Mouse (Mus musculus) kidney, postnatal 14 days (tissue): ENCODE data around the gene Acta2.
"Not testable (repeated sequence)": the region's sequence is repeated elsewhere in the genome, so short reads cannot be mapped to it uniquely, and the experiment has no call there.

ENCODE experiments used
- DNase-seq: peaks from one replicate; pipeline ENCODE4 v3.0.0; 2022; ENCODE audit warnings: mixed read lengths

The Acta2 gene

GRCm38 (mm10) chr19:34217761-34218160, 37.6 kb downstream of the Acta2 start:
- DNase-seq = no peak

- no peak for DNase-seq
Observed at GRCm38 (mm10) chr19:34216956-34217355, 38.4 kb downstream of the Acta2 start.

DNA sequence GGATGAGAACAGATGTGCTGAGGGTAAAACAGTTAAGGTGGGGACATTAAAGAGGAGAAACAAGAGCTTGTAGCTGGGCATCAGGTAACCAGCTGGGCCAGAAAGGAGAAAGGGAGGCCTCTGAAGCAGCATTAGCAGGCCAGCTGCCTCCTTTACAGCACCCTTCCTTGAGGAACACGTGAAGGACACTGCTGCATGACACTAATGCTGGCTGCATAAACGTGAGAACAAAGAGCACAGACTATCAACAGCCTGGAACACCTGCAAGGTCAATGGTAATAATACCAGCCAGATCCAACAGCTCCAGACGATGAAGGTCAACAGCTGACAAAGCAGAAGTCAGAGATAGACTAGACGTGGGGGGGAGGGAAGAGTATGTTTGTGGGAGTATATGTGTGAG, 41.3 kb downstream of the Acta2 start:
- DNase-seq = no peak

- no peak for DNase-seq
Observed at GRCm38 (mm10) chr19:34213251-34213645, 42.1 kb downstream of the Acta2 start.

DNA sequence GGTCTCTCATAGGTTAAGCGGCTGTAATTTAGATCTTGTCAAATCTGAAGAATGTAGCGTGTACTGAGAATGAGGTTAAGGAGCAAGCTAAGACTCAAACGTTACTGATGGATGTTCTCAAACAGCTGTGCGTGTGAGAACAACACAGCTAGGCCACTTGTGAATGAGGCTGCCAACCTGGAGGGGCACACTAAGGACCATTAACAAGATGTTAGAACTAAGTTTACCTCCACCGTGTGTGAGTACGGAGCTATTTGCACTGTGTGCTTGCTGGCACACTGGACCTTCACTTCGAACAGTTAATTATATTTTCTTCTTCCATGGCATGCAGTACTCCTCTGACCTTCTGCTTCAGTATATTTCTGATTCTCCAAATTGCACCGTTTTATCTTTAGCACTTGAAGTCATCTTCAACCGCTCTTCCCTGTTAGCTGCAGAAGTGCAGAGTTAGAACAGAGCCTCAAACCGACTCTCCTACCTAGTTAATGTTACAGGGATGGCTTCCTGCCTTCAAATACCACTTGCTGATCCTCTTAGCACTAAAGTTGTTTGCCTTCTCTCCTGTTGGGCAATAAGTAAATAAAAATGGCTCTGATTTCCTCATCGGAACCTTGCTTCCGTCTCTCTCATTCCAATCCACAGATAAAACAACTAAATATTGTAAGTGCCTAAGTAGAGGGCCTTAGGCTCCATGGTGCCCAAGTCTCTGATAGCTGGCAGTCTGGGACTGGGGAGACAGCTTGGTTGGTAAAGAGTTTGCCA, 42.7 kb downstream of the Acta2 start:
- no peak for DNase-seq

DNA sequence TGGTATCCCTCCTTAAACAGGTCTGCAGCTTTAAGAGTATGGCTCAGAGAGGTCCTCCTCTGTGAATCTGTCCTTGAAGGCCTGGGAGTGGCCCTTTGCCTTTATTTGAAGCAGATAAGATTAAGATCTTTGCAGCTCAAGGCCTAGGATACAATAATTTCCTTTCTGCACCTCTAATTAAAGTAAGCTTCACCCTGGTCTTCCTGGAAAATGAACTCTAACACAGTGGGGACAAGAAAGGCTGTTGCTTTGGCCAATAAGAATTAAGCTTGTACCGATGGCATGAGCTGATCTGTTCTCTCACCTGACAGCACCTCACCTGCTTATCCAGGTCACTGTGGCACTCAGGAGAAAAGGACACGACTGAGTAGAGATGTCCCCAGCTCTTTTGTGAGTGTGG, 44.5 kb downstream of the Acta2 start:
- no peak for DNase-seq

DNA sequence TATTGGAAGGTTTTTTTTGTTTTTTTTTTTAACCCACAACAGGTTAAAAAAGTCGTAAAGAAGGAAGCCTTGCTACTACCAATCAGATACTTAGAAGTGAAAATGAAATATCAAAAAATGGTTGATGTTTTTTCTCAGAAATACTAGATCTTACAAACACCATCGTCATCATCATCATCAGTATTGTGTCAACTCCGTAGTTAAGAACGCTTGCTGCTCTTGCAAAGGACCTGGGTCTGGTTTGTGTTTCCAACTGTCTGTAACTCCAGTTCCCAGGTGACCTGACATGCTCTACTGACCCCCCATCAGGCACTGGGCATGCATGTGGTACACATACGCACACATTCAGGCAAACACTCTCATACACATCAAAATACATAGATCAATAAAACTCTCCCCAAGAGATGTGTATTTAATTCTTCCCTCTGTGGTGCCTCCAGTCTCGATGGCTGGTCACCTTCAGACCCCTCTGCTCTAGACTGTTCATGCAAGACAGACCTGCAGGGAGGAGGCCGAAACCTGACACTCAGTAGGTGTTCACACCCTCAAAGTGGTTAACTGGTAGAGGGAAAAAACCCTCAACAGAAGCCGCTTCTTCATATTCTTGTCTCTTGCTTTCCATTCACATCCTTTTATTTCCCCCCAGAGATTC, 45.3 kb downstream of the Acta2 start:
- DNase-seq = no peak

GRCm38 (mm10) chr19:34209031-34209430, 46.4 kb downstream of the Acta2 start:
- no peak for DNase-seq

DNA sequence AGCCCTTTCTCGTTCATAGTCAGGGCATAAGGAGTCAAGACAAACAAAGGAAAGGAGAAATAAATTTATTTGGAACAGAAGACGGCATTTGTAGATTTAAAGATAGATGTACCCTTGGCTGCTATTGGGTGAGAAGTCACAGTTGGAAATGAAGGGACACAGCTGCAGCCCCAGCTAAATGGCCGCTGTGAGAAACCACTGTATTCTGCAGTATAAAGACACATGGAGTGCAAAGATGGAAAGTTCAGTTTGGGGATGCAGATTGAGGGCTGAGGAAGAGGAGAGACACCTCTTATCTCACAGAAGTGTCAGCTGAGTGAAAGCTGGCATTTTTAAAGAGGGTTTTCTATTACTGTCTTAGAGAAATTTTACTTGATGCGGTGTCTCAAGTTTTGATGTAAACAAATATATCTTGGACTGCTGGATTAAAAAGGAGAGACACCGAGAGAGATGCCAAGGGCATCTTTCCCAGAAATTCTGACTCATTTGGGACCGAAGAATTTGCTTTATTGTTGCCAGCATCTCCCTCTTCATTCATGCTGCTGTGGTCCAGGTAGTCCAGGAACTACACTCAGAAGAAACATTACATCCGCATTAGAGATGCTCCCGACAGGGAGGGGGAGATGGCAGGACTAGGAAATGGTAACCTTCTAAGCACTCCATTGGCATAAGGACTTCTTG, 48.5 kb downstream of the Acta2 start:
- no peak for DNase-seq

DNA sequence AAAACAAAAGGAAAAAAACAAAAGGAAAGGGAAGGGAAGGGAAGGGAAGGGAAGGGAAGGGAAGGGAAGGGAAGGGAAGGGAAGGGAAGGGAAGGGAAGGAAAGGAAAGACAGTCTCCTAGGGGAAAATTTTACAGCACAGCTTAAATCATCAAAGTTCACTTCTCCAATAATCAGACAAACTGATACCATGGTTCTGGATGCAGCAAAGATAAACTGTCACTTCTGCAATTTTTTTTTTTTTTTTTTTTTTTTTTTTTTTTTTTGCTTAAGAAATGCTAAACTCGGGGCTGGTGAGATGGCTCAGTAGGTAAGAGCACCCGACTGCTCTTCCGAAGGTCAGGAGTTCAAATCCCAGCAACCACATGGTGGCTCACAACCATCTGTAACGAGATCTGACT, 49.3 kb downstream of the Acta2 start:
- DNase-seq = not testable (repeated sequence)

DNA sequence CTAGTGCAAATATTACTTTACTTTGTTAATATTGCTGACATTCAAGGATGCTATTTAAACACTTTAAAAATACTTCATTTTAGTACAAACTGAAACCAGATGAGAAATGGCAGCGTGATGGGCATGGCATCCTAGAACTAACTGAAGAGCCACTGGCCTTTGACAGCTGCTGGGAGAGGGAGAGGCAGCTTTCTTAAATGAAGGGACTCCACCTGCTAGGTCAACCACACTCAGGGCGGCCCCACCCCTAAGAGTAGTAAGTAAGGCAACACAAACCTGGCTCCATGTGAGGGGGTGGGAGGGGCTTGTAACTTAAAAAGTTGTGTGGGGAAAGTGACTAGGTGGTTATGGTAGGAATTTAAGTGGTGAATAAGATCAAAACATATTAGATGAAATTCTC, 52.7 kb downstream of the Acta2 start:
- no peak for DNase-seq

- DNase-seq = no peak
Observed at GRCm38 (mm10) chr19:34199488-34199887, 55.9 kb downstream of the Acta2 start.

DNA sequence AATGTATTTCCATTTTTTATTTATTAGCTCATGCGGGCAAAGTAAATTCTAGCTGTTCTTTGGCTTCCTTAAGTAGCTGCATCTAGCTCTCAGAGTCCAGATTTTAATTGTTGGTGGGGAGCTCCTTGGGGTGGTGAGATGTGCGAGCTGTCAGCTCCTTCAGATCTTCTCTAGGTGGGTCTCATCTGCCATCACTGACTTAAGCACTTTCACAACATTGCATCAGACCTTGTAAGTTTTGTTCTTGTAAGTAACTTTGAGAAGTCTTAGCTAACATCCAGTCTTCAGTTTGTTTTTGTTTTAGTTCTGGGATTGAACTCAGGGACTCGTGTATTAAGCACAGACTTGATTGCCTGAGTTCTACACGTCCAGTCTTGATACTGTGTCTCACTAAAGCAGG, 56.5 kb downstream of the Acta2 start:
- no peak for DNase-seq

- DNase-seq = no peak
Observed at GRCm38 (mm10) chr19:34198066-34198465, 57.3 kb downstream of the Acta2 start.

GRCm38 (mm10) chr19:34195031-34195430, 60.4 kb downstream of the Acta2 start:
- no peak for DNase-seq

GRCm38 (mm10) chr19:34194132-34194745, 61.2 kb downstream of the Acta2 start:
- DNase-seq = no peak

- no peak for DNase-seq
Observed at GRCm38 (mm10) chr19:34193683-34194082, 61.7 kb downstream of the Acta2 start.

GRCm38 (mm10) chr19:34193149-34193548, 62.2 kb downstream of the Acta2 start:
- DNase-seq = peak; percentile 32

DNA sequence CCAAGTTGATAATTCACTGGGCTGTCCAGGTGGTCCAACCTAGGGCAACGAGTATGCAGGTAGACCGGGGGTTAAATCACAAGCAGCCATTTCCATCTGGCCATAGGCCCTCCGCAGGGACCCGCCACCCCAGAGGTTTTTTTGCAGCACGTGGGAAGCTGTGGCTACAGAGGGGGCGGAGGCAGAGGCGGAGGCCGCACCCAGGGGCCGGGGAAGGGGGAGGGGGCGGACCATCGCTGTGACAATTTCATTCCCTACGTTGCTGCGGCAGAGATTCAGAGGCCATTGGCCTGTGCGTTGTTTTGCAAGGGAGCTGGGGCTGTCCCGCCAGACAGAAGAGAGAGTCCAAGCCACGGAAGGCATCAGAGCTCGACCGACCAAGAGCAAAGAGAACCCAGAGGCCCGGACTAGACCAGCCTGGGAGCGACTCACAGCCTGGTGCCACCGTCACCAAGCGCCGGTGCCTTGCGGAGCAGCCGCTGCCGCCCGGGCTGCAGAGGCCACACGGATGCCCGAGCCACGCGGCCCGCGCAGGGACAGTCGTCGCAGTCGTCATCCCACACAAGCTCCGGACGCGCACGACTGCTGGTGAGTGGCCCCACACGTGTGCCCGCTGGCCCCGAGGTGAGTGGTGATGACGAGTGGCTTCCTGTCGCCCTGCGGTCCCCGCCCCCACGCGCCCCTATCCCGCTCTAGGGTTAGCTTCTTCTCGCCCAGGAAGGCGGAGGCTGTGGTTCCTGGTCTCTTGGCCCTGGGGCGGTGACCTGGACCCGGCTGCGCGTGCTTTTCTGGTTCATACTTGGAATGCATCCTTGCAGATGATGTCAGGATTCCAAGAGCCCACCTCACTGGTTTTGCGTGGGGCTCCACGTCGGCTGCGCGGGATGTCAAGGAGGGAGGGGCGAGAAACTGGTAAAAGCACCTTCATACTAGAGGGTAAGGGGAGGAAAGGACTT, 63.1 kb downstream of the Acta2 start, which contains the start of gene Stambpl1:
TSS of gene Stambpl1 (plus strand) at position 222 of the 956 bp plus-strand sequence.
- peak; percentile 74 for DNase-seq

- no peak for DNase-seq
Observed at GRCm38 (mm10) chr19:34191645-34192007, 63.8 kb downstream of the Acta2 start.
